Mouse (Mus musculus): ENCODE results near the gene Lrch4. TPM values are rescaled to one million over a fixed set of nuclear protein-coding genes. Genes with fewer than 3 reads are reported as not detected.

Lrch4 gene
- polyA plus RNA-seq, 1 experiment from 2014 or later, result 51.6 TPM

- Histone ChIP-seq H3K36me3 (ENCODE audit: inconsistent target) (peaks cover 23% of the 10 kb centered on the region), H3K27ac (peak overlapping the region; percentile 100), H3K79me2 (ENCODE audit: inconsistent target) (peaks cover 58% of the 10 kb centered on the region), H3K4me3 (ENCODE audit: inconsistent target) (peak overlapping the region; percentile 98)
- WGBS (ENCODE audit: missing documents), result 8% methylated on average over 3 of the region's 3 CpGs
These were observed 1.7 kb downstream of the Lrch4 start for GRCm38 (mm10) chr5:137630602-137631001.

DNA sequence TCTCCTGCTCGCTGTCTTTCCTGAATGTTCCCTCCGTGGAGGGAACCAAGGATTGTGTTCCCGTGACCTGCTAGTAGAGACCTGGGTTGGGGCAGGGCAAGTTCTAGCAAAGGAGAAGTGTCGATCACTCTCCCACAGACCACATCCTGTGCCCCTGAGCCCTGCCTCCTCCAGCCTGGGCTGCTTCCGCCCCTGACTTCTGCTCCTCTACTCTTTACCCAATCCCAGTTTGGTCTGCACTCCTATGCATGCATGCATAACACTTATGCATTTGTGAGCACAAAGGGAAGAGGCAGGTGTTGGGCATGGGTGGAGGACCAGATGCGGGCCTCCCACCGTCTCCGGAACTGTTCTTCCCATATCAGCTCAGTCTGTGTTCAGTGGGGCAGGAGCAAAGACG, 2.2 kb downstream of the Lrch4 start:
- H3K4me3 ChIP-seq (ENCODE audit: inconsistent target), result peak overlapping the region; percentile 98
- H3K36me3 ChIP-seq (ENCODE audit: inconsistent target), result peaks cover 29% of the 10 kb centered on the region
- peak overlapping the region; percentile 100 for H3K27ac ChIP-seq
- H3K79me2 ChIP-seq (ENCODE audit: inconsistent target), result peaks cover 64% of the 10 kb centered on the region
- 3% methylated on average over 9 of the region's 9 CpGs for WGBS (ENCODE audit: missing documents)

GRCm38 (mm10) chr5:137631591-137631990, 2.7 kb downstream of the Lrch4 start:
- Histone ChIP-seq H3K27ac (peak overlapping the region; percentile 100), H3K36me3 (ENCODE audit: inconsistent target) (peaks cover 33% of the 10 kb centered on the region), H3K4me3 (ENCODE audit: inconsistent target) (peak overlapping the region; percentile 98), H3K79me2 (ENCODE audit: inconsistent target) (peaks cover 68% of the 10 kb centered on the region)
- 0% methylated on average over 4 of the region's 4 CpGs for WGBS (ENCODE audit: missing documents)

DNA sequence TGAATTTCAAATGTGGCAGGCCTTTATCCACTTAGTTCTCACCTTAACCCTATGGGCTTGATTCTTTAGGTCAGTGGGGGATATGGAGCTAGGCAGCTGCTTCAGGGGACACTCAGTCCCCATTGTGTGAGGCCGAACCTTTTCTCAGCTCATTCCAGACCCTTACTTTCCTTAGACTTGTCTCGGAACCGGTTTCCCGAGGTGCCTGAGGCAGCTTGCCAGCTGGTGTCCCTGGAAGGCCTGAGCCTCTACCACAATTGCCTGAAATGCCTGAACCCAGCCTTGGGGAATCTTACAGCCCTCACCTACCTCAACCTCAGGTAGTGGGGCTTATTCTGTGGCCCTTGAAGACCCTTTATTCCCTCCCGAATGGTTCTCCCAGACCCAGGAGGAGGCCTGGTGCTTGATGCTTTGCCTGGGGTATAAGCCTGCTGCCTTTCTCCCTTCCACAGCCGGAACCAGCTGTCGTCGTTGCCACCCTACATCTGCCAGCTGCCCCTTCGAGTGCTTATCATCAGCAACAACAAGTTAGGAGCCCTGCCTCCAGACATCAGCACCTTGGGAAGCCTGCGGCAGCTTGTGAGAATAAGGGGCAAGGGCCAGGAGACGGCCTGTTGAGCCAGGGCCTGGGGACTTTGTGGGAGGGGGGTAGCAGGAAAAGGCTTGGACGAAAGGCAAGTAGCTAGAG, 4.6 kb downstream of the Lrch4 start:
- WGBS (ENCODE audit: missing documents), result 91% methylated on average over 11 of the region's 12 CpGs
- H3K36me3 ChIP-seq (ENCODE audit: inconsistent target), result peaks cover 53% of the 10 kb centered on the region
- H3K4me3 ChIP-seq (ENCODE audit: inconsistent target), result no peak overlapping the region
- H3K79me2 ChIP-seq (ENCODE audit: inconsistent target), result peaks cover 75% of the 10 kb centered on the region
- H3K27ac ChIP-seq, result no peak overlapping the region

GRCm38 (mm10) chr5:137639472-137639871, 10.6 kb downstream of the Lrch4 start:
- Histone ChIP-seq H3K36me3 (ENCODE audit: inconsistent target) (peaks cover 74% of the 10 kb centered on the region), H3K27ac (no peak overlapping the region), H3K79me2 (ENCODE audit: inconsistent target) (peaks cover 28% of the 10 kb centered on the region), H3K4me3 (ENCODE audit: inconsistent target) (no peak overlapping the region)
- WGBS (ENCODE audit: missing documents), result 97% methylated on average over 7 of the region's 7 CpGs

DNA sequence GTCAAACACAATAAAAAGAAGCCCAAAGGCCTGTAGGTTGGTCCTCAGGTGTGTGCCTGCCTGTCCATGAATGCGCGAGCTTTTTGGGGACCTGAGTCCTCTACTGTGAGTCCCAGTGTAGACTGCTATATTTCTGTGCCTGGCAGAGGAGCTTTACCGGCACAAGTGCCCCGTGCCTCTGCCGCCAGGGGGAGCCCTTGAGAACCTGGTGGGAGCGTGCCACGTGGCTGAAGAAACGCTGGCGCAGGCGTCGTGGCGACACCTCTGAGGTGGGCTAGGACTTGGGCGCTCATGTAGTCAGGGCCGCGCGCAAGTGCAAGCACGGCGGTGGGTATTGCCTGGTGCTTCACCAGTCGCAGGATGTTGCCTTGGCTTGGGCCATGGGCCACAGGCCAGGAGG, 12.1 kb downstream of the Lrch4 start, which contains the start of gene Sap25:
Gene Sap25 (plus strand): TSS at position 281 of the 400 bp plus-strand sequence.
- peaks cover 12% of the 10 kb centered on the region; the same call in 1 of the 2 replicates for H3K79me2 ChIP-seq (ENCODE audit: inconsistent target)
- no peak within 1 kb of the TSS for H3K27ac ChIP-seq
- no peak within 1 kb of the TSS for H3K4me3 ChIP-seq (ENCODE audit: inconsistent target)
- WGBS (ENCODE audit: missing documents), result 81% methylated on average over 13 of the region's 19 CpGs
- peaks cover 62% of the 10 kb centered on the region for H3K36me3 ChIP-seq (ENCODE audit: inconsistent target)

DNA sequence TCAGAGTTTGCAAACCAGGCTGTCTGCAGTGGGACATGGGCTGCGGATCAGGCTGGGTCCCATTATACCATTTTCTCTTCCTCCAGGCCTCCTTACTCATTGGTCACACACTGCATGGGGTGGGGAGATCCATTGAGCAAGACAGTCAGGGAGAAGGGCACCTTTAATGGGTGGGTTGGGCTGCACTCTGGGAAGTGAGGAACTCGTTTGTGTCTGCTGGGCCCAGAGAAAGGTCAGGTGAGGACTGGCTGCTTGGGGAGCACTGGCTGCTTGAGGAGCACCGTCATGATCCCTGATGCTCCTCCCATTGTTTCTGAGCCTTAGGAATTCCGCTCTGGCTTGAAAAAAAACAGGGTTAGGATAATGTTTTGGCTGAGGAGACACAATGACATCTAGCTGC, 14.0 kb downstream of the Lrch4 start:
- H3K27ac ChIP-seq, result no peak overlapping the region
- no peaks in the 10 kb centered on the region; the same call in 1 of the 2 replicates for H3K79me2 ChIP-seq (ENCODE audit: inconsistent target)
- WGBS (ENCODE audit: missing documents), result 84% methylated on average over 4 of the region's 4 CpGs
- no peak overlapping the region for H3K4me3 ChIP-seq (ENCODE audit: inconsistent target)
- H3K36me3 ChIP-seq (ENCODE audit: inconsistent target), result peaks cover 43% of the 10 kb centered on the region

DNA sequence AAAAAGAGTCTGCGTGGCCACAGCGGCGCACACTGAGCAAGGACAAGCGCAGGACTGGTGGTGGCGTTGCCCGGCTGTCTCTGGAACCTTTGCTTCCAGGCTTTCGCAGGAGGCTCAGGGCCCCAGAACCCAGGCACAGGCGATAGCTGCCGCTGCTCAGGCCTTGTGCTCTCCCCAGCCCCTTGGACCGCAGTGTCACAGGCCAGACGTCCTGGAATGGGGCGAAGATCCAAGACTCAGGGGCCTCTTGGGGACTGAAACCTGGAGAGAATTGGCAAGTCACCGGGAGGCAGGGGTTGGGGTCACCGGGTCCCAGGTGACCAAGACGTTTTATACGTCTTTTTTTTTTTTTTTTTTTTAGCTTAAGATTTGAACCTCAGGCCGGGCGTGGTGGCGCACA, 15.6 kb downstream of the Lrch4 start:
- no peak overlapping the region for H3K4me3 ChIP-seq (ENCODE audit: inconsistent target)
- H3K27ac ChIP-seq, result no peak overlapping the region
- WGBS (ENCODE audit: missing documents), result 79% methylated on average over 14 of the region's 19 CpGs
- peaks cover 29% of the 10 kb centered on the region for H3K36me3 ChIP-seq (ENCODE audit: inconsistent target)
- H3K79me2 ChIP-seq (ENCODE audit: inconsistent target), result no peaks in the 10 kb centered on the region

- Histone ChIP-seq H3K4me3 (ENCODE audit: inconsistent target) (no peak overlapping the region), H3K79me2 (ENCODE audit: inconsistent target) (no peaks in the 10 kb centered on the region), H3K36me3 (ENCODE audit: inconsistent target) (peaks cover 22% of the 10 kb centered on the region), H3K27ac (no peak overlapping the region)
- 8% methylated on average over 44 of the region's 44 CpGs for WGBS (ENCODE audit: missing documents)
These were observed 16.2 kb downstream of the Lrch4 start for GRCm38 (mm10) chr5:137645091-137645651.

- peaks cover 17% of the 10 kb centered on the region for H3K36me3 ChIP-seq (ENCODE audit: inconsistent target)
- H3K27ac ChIP-seq, result no peak within 1 kb of the TSS
- H3K79me2 ChIP-seq (ENCODE audit: inconsistent target), result no peaks in the 10 kb centered on the region
- no peak within 1 kb of the TSS for H3K4me3 ChIP-seq (ENCODE audit: inconsistent target)
- WGBS (ENCODE audit: missing documents), result 61% methylated on average over 11 of the region's 11 CpGs
These were observed 16.8 kb downstream of the Lrch4 start, which contains the start of gene Irs3 for GRCm38 (mm10) chr5:137645652-137646091. TSS of gene Irs3 (minus strand) at chr5:137645714.

DNA sequence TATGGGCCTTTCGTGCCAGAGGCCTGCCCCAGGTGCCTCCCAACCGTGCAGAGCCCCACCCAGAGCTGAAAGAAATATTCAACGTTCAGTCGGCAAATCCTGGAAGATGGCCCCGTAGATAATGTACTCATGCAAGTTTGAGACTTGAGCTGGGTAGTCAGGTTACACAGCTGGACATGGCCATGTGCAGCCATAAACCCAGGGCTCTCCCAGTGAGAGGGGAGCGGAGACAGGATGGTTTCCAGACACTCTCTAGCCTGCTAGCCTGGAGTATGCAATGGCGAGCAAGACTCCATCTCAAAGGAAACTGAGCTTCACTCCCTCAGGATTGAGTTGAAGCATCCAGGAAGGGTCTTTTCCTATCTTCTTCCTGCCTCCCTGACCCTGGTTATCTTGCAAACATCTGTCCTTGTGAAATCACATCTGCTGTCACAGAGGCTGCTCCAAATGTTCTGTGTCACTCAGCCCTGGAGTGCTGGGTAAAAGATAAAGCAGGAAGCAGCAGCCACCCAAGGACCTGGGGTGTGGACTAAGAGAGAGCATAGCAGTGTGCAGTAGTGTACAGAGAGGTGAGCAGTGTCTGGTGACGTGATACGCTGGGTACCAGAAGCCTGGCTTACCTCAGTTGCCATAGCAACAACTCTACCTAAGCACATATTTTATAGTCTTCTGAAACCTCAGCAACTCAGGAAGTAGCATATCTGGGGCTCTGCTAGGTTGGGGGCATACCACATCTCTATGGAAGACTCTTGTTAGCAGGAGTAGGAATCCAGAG, 19.1 kb downstream of the Lrch4 start:
- 81% methylated on average over 9 of the region's 9 CpGs for WGBS (ENCODE audit: missing documents)
- Histone ChIP-seq H3K4me3 (ENCODE audit: inconsistent target) (no peak overlapping the region), H3K27ac (no peak overlapping the region), H3K79me2 (ENCODE audit: inconsistent target) (no peaks in the 10 kb centered on the region), H3K36me3 (ENCODE audit: inconsistent target) (peaks cover 9% of the 10 kb centered on the region; the same call in 1 of the 2 replicates)

GRCm38 (mm10) chr5:137649251-137649650, 20.3 kb downstream of the Lrch4 start:
- Histone ChIP-seq H3K4me3 (ENCODE audit: inconsistent target) (no peak overlapping the region), H3K27ac (no peak overlapping the region), H3K79me2 (ENCODE audit: inconsistent target) (no peaks in the 10 kb centered on the region), H3K36me3 (ENCODE audit: inconsistent target) (peaks cover 9% of the 10 kb centered on the region; the same call in 1 of the 2 replicates)
- 74% methylated on average over 4 of the region's 4 CpGs for WGBS (ENCODE audit: missing documents)

DNA sequence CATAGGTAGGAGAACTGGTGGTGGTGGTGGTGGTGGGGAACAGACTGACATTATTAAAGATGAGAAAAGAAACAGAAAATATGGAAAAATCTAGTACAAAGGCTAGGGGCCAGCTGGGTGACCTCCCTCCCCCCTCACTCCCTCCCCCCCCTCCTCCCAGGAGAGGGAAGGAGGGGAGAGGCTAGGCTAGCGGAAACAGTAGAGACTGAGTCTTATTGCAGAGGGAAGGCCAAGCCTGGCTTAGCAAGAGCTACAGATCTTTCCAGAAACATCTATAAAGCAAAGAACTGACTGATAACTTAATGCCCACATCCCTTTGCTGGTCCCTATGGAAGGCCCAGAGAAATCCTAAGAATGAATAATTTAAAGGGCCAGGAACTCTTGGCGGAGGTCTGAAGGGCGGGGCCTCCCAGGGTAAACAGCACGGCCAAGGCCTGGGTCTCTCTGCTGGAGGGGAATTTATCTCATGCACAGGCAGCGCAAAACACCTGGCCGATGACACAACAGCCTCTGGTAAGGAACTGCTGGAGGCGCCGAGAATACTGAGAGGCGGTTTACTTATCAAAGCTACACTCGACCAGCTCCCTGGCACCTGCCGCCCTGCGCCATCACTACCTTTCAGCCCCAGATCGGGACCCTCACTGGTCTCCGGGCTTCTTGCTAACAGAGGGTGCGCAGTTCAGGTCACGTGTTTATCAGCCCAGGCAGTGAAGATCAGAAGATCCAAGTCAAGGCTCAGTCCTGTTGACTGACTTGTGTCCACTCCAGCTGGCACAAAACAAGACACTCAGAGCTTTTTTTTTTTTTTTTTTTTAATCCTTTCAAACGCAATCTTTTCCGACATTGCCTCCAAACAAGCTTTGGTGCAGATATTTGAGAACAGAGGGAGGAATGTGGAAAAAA, 21.0 kb downstream of the Lrch4 start:
- Histone ChIP-seq H3K79me2 (ENCODE audit: inconsistent target) (no peaks in the 10 kb centered on the region), H3K27ac (no peak overlapping the region), H3K4me3 (ENCODE audit: inconsistent target) (no peak overlapping the region), H3K36me3 (ENCODE audit: inconsistent target) (peaks cover 9% of the 10 kb centered on the region; the same call in 1 of the 2 replicates)
- WGBS (ENCODE audit: missing documents), result 91% methylated on average over 16 of the region's 18 CpGs

GRCm38 (mm10) chr5:137652474-137652873, 23.6 kb downstream of the Lrch4 start:
- Histone ChIP-seq H3K4me3 (ENCODE audit: inconsistent target) (no peak overlapping the region), H3K27ac (no peak overlapping the region), H3K79me2 (ENCODE audit: inconsistent target) (no peaks in the 10 kb centered on the region), H3K36me3 (ENCODE audit: inconsistent target) (peaks cover 14% of the 10 kb centered on the region; the same call in 1 of the 2 replicates)
- 42% methylated on average over 3 of the region's 3 CpGs for WGBS (ENCODE audit: missing documents)

All from macrophage (primary cell).